Mouse (Mus musculus) small intestine, adult 2 months (tissue): ENCODE measurements around the gene Cldn3.

Source experiments
- CTCF ChIP-seq: fragments of 200-500 bp; IDR thresholded peaks from 2 replicates; pipeline ENCODE4 v1.5.1; 2012; ENCODE audit warnings: low read depth, mild to moderate bottlenecking, control low read depth, inconsistent platforms, low read length, moderate library complexity, mixed read lengths; ENCODE audit not compliant: insufficient replicate concordance, insufficient read length; ENCODE audit errors: extremely low read depth
- POLR2A ChIP-seq: fragments of 200-500 bp; IDR thresholded peaks from 2 replicates; pipeline ENCODE4 v1.6.1; 2012; ENCODE audit warnings: low read depth, mild to moderate bottlenecking, control low read depth, inconsistent platforms, low read length, moderate library complexity

DNA sequence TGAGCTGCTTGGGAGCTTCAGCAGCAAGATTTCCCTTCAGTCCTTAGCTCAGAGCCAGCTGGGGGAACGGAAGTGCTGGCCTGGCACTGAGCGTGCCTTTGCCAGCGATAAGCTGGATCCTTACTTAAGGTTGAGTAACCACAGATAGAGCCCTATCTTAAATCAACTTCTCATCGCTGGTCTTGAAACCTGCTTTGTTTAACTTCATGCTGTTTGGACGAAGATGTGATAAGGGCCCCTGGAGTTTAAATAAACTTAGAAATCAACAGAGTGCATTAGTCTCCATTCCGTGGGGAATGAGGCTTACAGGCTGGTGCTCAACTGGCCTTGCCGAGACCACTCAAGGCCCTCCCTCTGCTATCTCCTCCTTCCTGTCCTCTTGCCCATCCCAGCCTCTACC lies 11.7 kb upstream of the Cldn3 start:
- TF ChIP-seq POLR2A: no peak
- no peak for TF ChIP-seq CTCF
